Mouse (Mus musculus) bone marrow macrophage, adult 2 months (primary cell): ENCODE measurements around the gene Evc.

Experiments used
- CTCF ChIP-seq: IDR thresholded peaks from 2 replicates; pipeline ENCODE4 v1.5.1; 2012; ENCODE audit warnings: low read depth, mild to moderate bottlenecking, low read length, moderate library complexity
- POLR2A ChIP-seq: IDR thresholded peaks from 2 replicates; pipeline ENCODE4 v1.6.1; 2012; ENCODE audit warnings: mild to moderate bottlenecking, low read depth, low read length, borderline replicate concordance

GRCm38 (mm10) chr5:37244161-37244560, 92.5 kb downstream of the Evc start:
- TF ChIP-seq POLR2A (no peak), CTCF (no peak)
